Mouse (Mus musculus) adrenal gland, postnatal 25 days (tissue): ENCODE measurements at regions not wholly inside any gene's neighbourhood (a gene's known extent, or its start where the extent isn't known, plus 50 kb on each side); places are given as distances from the start of the nearest gene placed in this dataset.

ENCODE experiments used
- DNase-seq: peaks from one replicate; pipeline ENCODE4 v3.0.0; 2021; ENCODE audit warnings: mixed read lengths

GRCm38 (mm10) chr2:116808554-116808953 is 69.9 kb upstream of the Tmco5 start:
- no peak for DNase-seq

GRCm38 (mm10) chr2:116810116-116810515 is 68.4 kb upstream of the Tmco5 start:
- no peak for DNase-seq

GRCm38 (mm10) chr2:116812869-116813558 is 65.5 kb upstream of the Tmco5 start:
- DNase-seq: no peak

GRCm38 (mm10) chr2:116813559-116813895 is 65.0 kb upstream of the Tmco5 start:
- no peak for DNase-seq

GRCm38 (mm10) chr2:116817134-116817533 is 61.4 kb upstream of the Tmco5 start:
- no peak for DNase-seq

GRCm38 (mm10) chr2:116817561-116817960 is 60.9 kb upstream of the Tmco5 start:
- DNase-seq: no peak

DNA sequence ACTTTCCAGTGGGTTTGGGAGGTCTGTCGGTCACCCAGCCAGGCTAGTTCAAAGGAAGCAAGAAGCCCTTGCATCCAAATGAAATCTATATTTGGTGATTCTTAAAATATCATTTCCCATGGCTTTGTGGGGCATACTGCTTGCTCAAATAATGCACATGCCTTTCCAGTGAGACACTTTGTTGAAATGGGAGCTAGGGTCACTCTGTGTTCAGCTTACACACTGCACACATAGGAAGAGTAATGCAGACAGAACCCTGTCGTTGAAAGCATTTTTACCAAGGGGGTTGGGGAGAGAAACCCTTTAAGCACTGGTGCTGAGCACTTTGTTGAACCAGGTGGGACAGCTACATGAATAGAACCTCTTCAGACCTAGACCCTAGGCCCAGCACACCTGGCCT is 59.9 kb upstream of the Tmco5 start:
- no peak for DNase-seq

GRCm38 (mm10) chr2:116819016-116819687 is 59.3 kb upstream of the Tmco5 start:
- DNase-seq: no peak

GRCm38 (mm10) chr2:116820831-116821745 is 57.4 kb upstream of the Tmco5 start:
- no peak for DNase-seq
